21 mouse cellular contexts compared by ENCODE assay signal in genomic region chr5:146471311-146471710, GRCm38 (mm10). TPM values are rescaled to one million over a fixed set of nuclear protein-coding genes. Genes with fewer than 3 reads are reported as not detected.
"Had no signal": no experiment of that assay in that cellular context is flagged by ENCODE, and none has a peak within 500 bp of the region (broad histone marks: within the 10 kb centered on the region; RNA-seq: fewer than 3 reads in every experiment).

No protein-coding gene starts in this region.

- ATAC-seq: hindbrain, postnatal 0 days; midbrain, embryonic 16.5 days had no signal

- H3K27ac ChIP-seq: hindbrain, embryonic 13.5 days; hindbrain, postnatal 0 days; limb, embryonic 15.5 days; midbrain, embryonic 12.5 days; neural tube, embryonic 13.5 days had no signal

- H3K4me1 ChIP-seq: hindbrain, embryonic 13.5 days; limb, embryonic 15.5 days; midbrain, embryonic 12.5 days; neural tube, embryonic 13.5 days had no signal

- H3K36me3 ChIP-seq: limb, embryonic 15.5 days had no signal

- H3K9ac ChIP-seq: hindbrain, embryonic 13.5 days; limb, embryonic 15.5 days; midbrain, embryonic 12.5 days; neural tube, embryonic 13.5 days had no signal

- H3K9me3 ChIP-seq: hindbrain, embryonic 13.5 days; limb, embryonic 15.5 days; midbrain, embryonic 12.5 days; neural tube, embryonic 13.5 days had no signal

- H3K4me3 ChIP-seq: hindbrain, embryonic 13.5 days; limb, embryonic 15.5 days; midbrain, embryonic 12.5 days; neural tube, embryonic 13.5 days had no signal

- H3K27me3 ChIP-seq: hindbrain, embryonic 13.5 days; limb, embryonic 15.5 days; midbrain, embryonic 12.5 days; neural tube, embryonic 13.5 days had no signal

- DNase-seq: lung, adult 18-20 months; retina, postnatal 1 day; right cerebral cortex, postnatal 4 days; spleen, adult 18-20 months; thymus, adult 2 months; thymus, postnatal 25 days had no signal

- H3K4me2 ChIP-seq: hindbrain, embryonic 13.5 days; limb, embryonic 15.5 days; midbrain, embryonic 12.5 days; neural tube, embryonic 13.5 days had no signal

RNA-seq across cellular contexts. Expression of gene Gm6408, which starts 10.5 kb away (rescaled TPM):
- total RNA-seq: layer of hippocampus, postnatal 25 days; left cerebral cortex, adult 8-10 months; left cerebral cortex, postnatal 25 days; megakaryocyte-erythroid progenitor cell, adult 5-6 weeks had no signal
- polyA plus RNA-seq: hindbrain, embryonic 13.5 days; hindbrain, postnatal 0 days; intestine, embryonic 14.5 days; limb, embryonic 11.5 days; limb, embryonic 15.5 days; lung, embryonic 16.5 days; midbrain, embryonic 12.5 days; midbrain, embryonic 16.5 days; neural tube, embryonic 13.5 days; stomach, embryonic 14.5 days; thymus, adult 2 months; urinary bladder, adult 2 months had no signal

RNA-seq across cellular contexts. Expression of gene Gm6370, which starts 19.9 kb away (rescaled TPM):
- total RNA-seq: hindbrain, postnatal 0 days; layer of hippocampus, postnatal 25 days; left cerebral cortex, adult 8-10 months; left cerebral cortex, postnatal 25 days; megakaryocyte-erythroid progenitor cell, adult 5-6 weeks had no signal
- polyA plus RNA-seq: hindbrain, embryonic 13.5 days; hindbrain, postnatal 0 days; intestine, embryonic 14.5 days; limb, embryonic 11.5 days; limb, embryonic 15.5 days; lung, embryonic 16.5 days; midbrain, embryonic 12.5 days; midbrain, embryonic 16.5 days; neural tube, embryonic 13.5 days; stomach, embryonic 14.5 days; thymus, adult 2 months; urinary bladder, adult 2 months had no signal

RNA-seq across cellular contexts. Expression of gene 4930449I24Rik, which starts 30.9 kb away (rescaled TPM):
- total RNA-seq: hindbrain, postnatal 0 days; layer of hippocampus, postnatal 25 days; left cerebral cortex, adult 8-10 months; left cerebral cortex, postnatal 25 days; megakaryocyte-erythroid progenitor cell, adult 5-6 weeks had no signal
- polyA plus RNA-seq: hindbrain, embryonic 13.5 days; hindbrain, postnatal 0 days; intestine, embryonic 14.5 days; limb, embryonic 11.5 days; limb, embryonic 15.5 days; lung, embryonic 16.5 days; midbrain, embryonic 12.5 days; midbrain, embryonic 16.5 days; neural tube, embryonic 13.5 days; stomach, embryonic 14.5 days; thymus, adult 2 months; urinary bladder, adult 2 months had no signal

RNA-seq across cellular contexts. Expression of gene Gm3402, which starts 42.6 kb away (rescaled TPM):
- total RNA-seq: hindbrain, postnatal 0 days; layer of hippocampus, postnatal 25 days; left cerebral cortex, adult 8-10 months; left cerebral cortex, postnatal 25 days; megakaryocyte-erythroid progenitor cell, adult 5-6 weeks had no signal
- polyA plus RNA-seq: hindbrain, embryonic 13.5 days; hindbrain, postnatal 0 days; intestine, embryonic 14.5 days; limb, embryonic 11.5 days; limb, embryonic 15.5 days; lung, embryonic 16.5 days; midbrain, embryonic 12.5 days; midbrain, embryonic 16.5 days; neural tube, embryonic 13.5 days; stomach, embryonic 14.5 days; thymus, adult 2 months; urinary bladder, adult 2 months had no signal

RNA-seq across cellular contexts. Expression of gene Gm3404, which starts 54.3 kb away (rescaled TPM):
- total RNA-seq: hindbrain, postnatal 0 days; layer of hippocampus, postnatal 25 days; left cerebral cortex, adult 8-10 months; left cerebral cortex, postnatal 25 days; megakaryocyte-erythroid progenitor cell, adult 5-6 weeks had no signal
- polyA plus RNA-seq: hindbrain, embryonic 13.5 days; hindbrain, postnatal 0 days; intestine, embryonic 14.5 days; limb, embryonic 11.5 days; limb, embryonic 15.5 days; lung, embryonic 16.5 days; midbrain, embryonic 12.5 days; midbrain, embryonic 16.5 days; neural tube, embryonic 13.5 days; stomach, embryonic 14.5 days; thymus, adult 2 months; urinary bladder, adult 2 months had no signal
